Mouse (Mus musculus) olfactory bulb, adult 2 months (tissue): ENCODE measurements around the gene Pigl. TPM values are rescaled to one million over a fixed set of nuclear protein-coding genes. Genes with fewer than 3 reads are reported as not detected.
"Not testable (repeated sequence)": the region's sequence is repeated elsewhere in the genome, so short reads cannot be mapped to it uniquely, and the experiment has no call there.

Experiments used
- H3K27ac ChIP-seq: fragments of 200-500 bp; 2 replicates; pipeline ENCODE4 v1.5.1; 2012; ENCODE audit warnings: low read depth, low read length; ENCODE audit not compliant: insufficient read depth
- H3K4me1 ChIP-seq: fragments of 200-500 bp; 2 replicates; pipeline ENCODE4 v1.6.1; 2012; ENCODE audit warnings: low read length; ENCODE audit not compliant: control insufficient read depth, insufficient read depth
- H3K4me3 ChIP-seq: fragments of 200-500 bp; 2 replicates; pipeline ENCODE4 v1.5.1; 2012; ENCODE audit warnings: mild to moderate bottlenecking, low read depth, low read length, moderate library complexity; ENCODE audit not compliant: insufficient read depth
- CTCF ChIP-seq: fragments of 200-500 bp; IDR thresholded peaks from 2 replicates; pipeline ENCODE4 v1.5.1; 2012; ENCODE audit warnings: low read depth, mild to moderate bottlenecking, low read length, moderate library complexity; ENCODE audit not compliant: insufficient read depth
- POLR2A ChIP-seq: fragments of 200-500 bp; IDR thresholded peaks from 2 replicates; pipeline ENCODE4 v1.6.1; 2012; ENCODE audit warnings: mild to moderate bottlenecking, low read depth, low read length, moderate library complexity; ENCODE audit not compliant: insufficient read depth
- WGBS: fragments of 180-500 bp; shearing (Covaris S2); methylation state at CpG from one replicate; pipeline ENCODE4 v1.1.7; 2018; 5-methylcytosine and 5-hydroxymethylcytosine counted together
- polyA plus RNA-seq: library from polyadenylated mRNA; stranded (reverse); fragments of >200 nt; gene quantifications from 2 replicates; pipeline ENCODE4 v1.2.4, GENCODE M21; 2012; ENCODE audit warnings: low replicate concordance; ENCODE audit not compliant: missing spikeins, insufficient read depth, insufficient read length

The Pigl gene
- polyA plus RNA-seq, 1 experiment, result not detected

- no peak for TF ChIP-seq POLR2A
- no peak for TF ChIP-seq CTCF
- 87% methylated on average over 3 of the region's 3 CpGs for WGBS
- H3K4me3 ChIP-seq, result no peak overlapping the region
- peaks cover 2% of the 10 kb centered on the region; the same call in 1 of the 2 replicates for H3K4me1 ChIP-seq
- H3K27ac ChIP-seq, result no peak overlapping the region
Observed at GRCm38 (mm10) chr11:62464696-62465095, 6.4 kb downstream of the Pigl start.

GRCm38 (mm10) chr11:62465849-62466248 is 7.6 kb downstream of the Pigl start:
- H3K27ac ChIP-seq, result no peak overlapping the region
- H3K4me1 ChIP-seq, result no peaks in the 10 kb centered on the region
- no peak overlapping the region for H3K4me3 ChIP-seq
- TF ChIP-seq CTCF, result no peak
- no peak for TF ChIP-seq POLR2A
- WGBS, result 96% methylated on average over 3 of the region's 3 CpGs

GRCm38 (mm10) chr11:62466546-62466945 is 8.3 kb downstream of the Pigl start:
- WGBS, result 92% methylated on average over 3 of the region's 3 CpGs
- H3K4me1 ChIP-seq, result no peaks in the 10 kb centered on the region
- no peak overlapping the region for H3K27ac ChIP-seq
- TF ChIP-seq CTCF (no peak), POLR2A (no peak)
- no peak overlapping the region for H3K4me3 ChIP-seq

GRCm38 (mm10) chr11:62467289-62467688 is 9.0 kb downstream of the Pigl start:
- not testable (repeated sequence) for H3K27ac ChIP-seq, H3K4me1 ChIP-seq, H3K4me3 ChIP-seq

GRCm38 (mm10) chr11:62470451-62470850 is 12.2 kb downstream of the Pigl start:
- WGBS, result 94% methylated on average over 6 of the region's 6 CpGs
- TF ChIP-seq POLR2A (no peak), CTCF (no peak)

GRCm38 (mm10) chr11:62473516-62473915 is 15.3 kb downstream of the Pigl start:
- 93% methylated on average over 5 of the region's 5 CpGs for WGBS
- no peaks in the 10 kb centered on the region for H3K4me1 ChIP-seq
- TF ChIP-seq POLR2A (no peak), CTCF (no peak)
- no peak overlapping the region for H3K27ac ChIP-seq
- H3K4me3 ChIP-seq, result no peak overlapping the region

More at GRCm38 (mm10) chr11:62470451-62470850, 12.2 kb downstream of the Pigl start:
- Histone ChIP-seq H3K4me3 (no peak overlapping the region), H3K27ac (no peak overlapping the region), H3K4me1 (no peaks in the 10 kb centered on the region)

- 98% methylated on average over 4 of the region's 4 CpGs for WGBS
- TF ChIP-seq CTCF (no peak), POLR2A (no peak)
Observed at GRCm38 (mm10) chr11:62476156-62476555, 17.9 kb downstream of the Pigl start.

GRCm38 (mm10) chr11:62478931-62479330 is 20.7 kb downstream of the Pigl start:
- TF ChIP-seq POLR2A, result no peak
- no peak for TF ChIP-seq CTCF
- H3K4me1 ChIP-seq, result no peaks in the 10 kb centered on the region
- no peak overlapping the region for H3K27ac ChIP-seq
- 52% methylated on average over 6 of the region's 6 CpGs for WGBS
- no peak overlapping the region for H3K4me3 ChIP-seq

More at GRCm38 (mm10) chr11:62476156-62476555, 17.9 kb downstream of the Pigl start:
- no peak overlapping the region for H3K4me3 ChIP-seq
- H3K4me1 ChIP-seq, result no peaks in the 10 kb centered on the region
- H3K27ac ChIP-seq, result no peak overlapping the region

- Histone ChIP-seq H3K4me1 (no peaks in the 10 kb centered on the region), H3K4me3 (no peak overlapping the region), H3K27ac (no peak overlapping the region)
- no peak for TF ChIP-seq POLR2A
- no peak for TF ChIP-seq CTCF
- WGBS, result 83% methylated on average over 5 of the region's 5 CpGs
Observed at GRCm38 (mm10) chr11:62479581-62479980, 21.3 kb downstream of the Pigl start.

- Histone ChIP-seq H3K4me1 (no peaks in the 10 kb centered on the region; the same call in 1 of the 2 replicates), H3K27ac (no peak overlapping the region), H3K4me3 (no peak overlapping the region)
- TF ChIP-seq POLR2A, result no peak
- TF ChIP-seq CTCF, result no peak
- WGBS, result 73% methylated on average over 1 of the region's 1 CpGs
Observed at GRCm38 (mm10) chr11:62486949-62487348, 28.7 kb downstream of the Pigl start.
